Mouse (Mus musculus) liver, postnatal 0 days (tissue): ENCODE data around the gene Tnnt2. TPM values are rescaled to one million over a fixed set of nuclear protein-coding genes. Genes with fewer than 3 reads are reported as not detected.

Experiments used
- ATAC-seq: fragments of 200-750 bp; cut with Nextera tagmentation; 2 replicates; pipeline ENCODE4 v1.8.0; 2017; ENCODE audit warnings: mild to moderate bottlenecking, moderate library complexity
- DNase-seq: peaks from one replicate; pipeline ENCODE4 v3.0.0-alpha.2; 2016
- H3K27ac ChIP-seq: fragments of 300-500 bp; sonication (generic); 2 replicates; pipeline ENCODE4 v1.5.1; 2014; ENCODE audit warnings: antibody characterized with exemption, moderate library complexity, mild to moderate bottlenecking, low read depth
- H3K27me3 ChIP-seq: fragments of 300-500 bp; sonication (generic); 2 replicates; pipeline ENCODE4 v1.6.1; 2014; ENCODE audit warnings: low read length, control low read depth, mixed read lengths; ENCODE audit not compliant: insufficient read depth
- H3K36me3 ChIP-seq: fragments of 300-500 bp; sonication (generic); replicated peaks from 2 replicates; pipeline ENCODE4 v1.6.1; 2014; ENCODE audit warnings: mild to moderate bottlenecking, control low read depth, low read length, moderate library complexity, mixed read lengths; ENCODE audit not compliant: insufficient read depth
- H3K4me1 ChIP-seq: fragments of 300-500 bp; sonication (generic); 2 replicates; pipeline ENCODE4 v1.6.1; 2014; ENCODE audit warnings: antibody characterized with exemption, mild to moderate bottlenecking, control low read depth; ENCODE audit not compliant: insufficient read depth
- H3K4me2 ChIP-seq: fragments of 300-500 bp; sonication (generic); 2 replicates; pipeline ENCODE4 v1.6.1; 2014; ENCODE audit warnings: low read depth, mild to moderate bottlenecking, low read length, moderate library complexity, mixed read lengths
- H3K4me3 ChIP-seq: fragments of 300-500 bp; sonication (generic); 2 replicates; pipeline ENCODE4 v1.5.1; 2014; ENCODE audit warnings: low read depth, low read length
- H3K9ac ChIP-seq: fragments of 300-500 bp; sonication (generic); replicated peaks from 2 replicates; pipeline ENCODE4 v1.6.1; 2014; ENCODE audit warnings: mild to moderate bottlenecking, moderate library complexity
- H3K9me3 ChIP-seq: fragments of 300-500 bp; sonication (generic); 2 replicates; pipeline ENCODE4 v1.6.1; 2016; ENCODE audit warnings: mild to moderate bottlenecking, control low read depth, low read length, mixed read lengths
- CTCF ChIP-seq: sonication (generic); IDR thresholded peaks from 2 replicates; pipeline ENCODE4 v1.5.1; 2016; ENCODE audit warnings: antibody characterized with exemption, low read depth
- EP300 ChIP-seq: IDR thresholded peaks from 2 replicates; pipeline ENCODE4 v1.6.1; 2016; ENCODE audit warnings: antibody characterized with exemption, low read depth, mild to moderate bottlenecking
- WGBS: fragments of 180-500 bp; shearing (Covaris S2); extraction: QIAGEN DNeasy Blood & Tissue Kit; methylation state at CpG from one replicate; pipeline ENCODE4 v1.1.7; 2014; ENCODE audit not compliant: insufficient replicate concordance; 5-methylcytosine and 5-hydroxymethylcytosine counted together
- polyA plus RNA-seq: library from polyadenylated mRNA; unstranded; fragments of >200 nt; fragmentation: Nextera tagmentation; extraction: Ambion mirVana; gene quantifications from 2 replicates; pipeline ENCODE4 v1.2.1, GENCODE M21; 2015

Gene Tnnt2
- polyA plus RNA-seq, 1 experiment from 2014 or later: 3.2 TPM

DNA sequence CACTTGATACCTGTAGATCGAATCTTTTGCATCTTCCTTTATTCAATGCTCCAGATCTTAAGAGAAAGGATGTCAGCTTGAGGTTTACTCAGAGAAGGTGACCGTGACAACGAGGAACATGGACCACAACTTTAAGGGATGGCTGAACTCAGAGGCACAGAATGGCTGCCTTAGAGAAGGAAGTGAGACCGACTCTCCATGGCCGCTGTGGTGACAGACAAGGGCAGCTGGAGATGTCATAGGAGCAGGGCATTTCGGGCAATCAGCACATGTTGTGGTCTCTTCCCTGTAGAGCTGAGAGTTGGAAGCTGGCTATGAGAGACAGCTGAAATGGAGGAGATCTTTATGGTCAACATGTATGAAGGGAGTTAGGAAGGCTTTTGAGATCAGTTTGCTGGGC lies 28.7 kb downstream of the Tnnt2 start:
- Histone ChIP-seq H3K27ac (no peak overlapping the region), H3K36me3 (no peaks in the 10 kb centered on the region), H3K9me3 (no peaks in the 10 kb centered on the region), H3K4me1 (no peaks in the 10 kb centered on the region), H3K4me2 (no peak overlapping the region), H3K4me3 (no peak overlapping the region), H3K27me3 (peaks cover 6% of the 10 kb centered on the region; the same call in 1 of the 2 replicates), H3K9ac (no peak overlapping the region)
- DNase-seq: no peak
- TF ChIP-seq EP300: no peak
- TF ChIP-seq CTCF: no peak
- 63% methylated on average over 6 of the region's 6 CpGs for WGBS
- ATAC-seq: no peak

DNA sequence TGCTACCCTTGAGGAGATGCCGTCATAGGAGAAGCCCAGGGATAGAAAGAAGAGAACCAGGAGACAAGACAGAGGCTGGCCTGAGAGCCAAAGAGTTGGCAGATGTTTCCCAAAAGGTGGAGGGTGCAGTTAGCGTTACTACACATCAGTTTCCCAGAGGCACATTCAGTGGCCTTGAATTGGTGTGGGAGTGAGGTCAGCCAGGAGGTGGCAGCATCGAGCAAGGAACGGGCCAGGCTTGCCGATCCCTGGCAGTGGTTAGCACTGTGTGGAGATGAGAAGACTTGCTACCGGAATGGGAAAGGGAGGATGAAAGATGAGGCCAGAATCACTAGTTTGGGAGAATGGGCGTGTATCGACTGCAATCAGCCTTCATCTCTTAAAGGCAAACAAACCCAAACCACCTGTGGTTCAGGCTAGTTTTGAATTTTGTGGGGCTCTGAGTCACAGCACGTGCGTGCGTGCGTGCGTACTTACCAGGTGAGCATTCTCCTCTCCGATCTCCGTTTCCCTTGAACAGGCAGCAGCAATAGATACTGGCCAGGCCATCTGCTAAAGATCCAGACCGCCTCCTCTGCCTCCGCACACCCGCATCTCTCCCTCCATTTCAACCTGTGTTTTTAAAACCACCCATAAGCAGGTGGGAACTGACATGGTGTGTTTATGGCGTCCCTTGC lies 29.5 kb downstream of the Tnnt2 start:
- H3K36me3 ChIP-seq: no peaks in the 10 kb centered on the region
- DNase-seq: peak; percentile 87
- no peaks in the 10 kb centered on the region for H3K4me1 ChIP-seq
- no peak overlapping the region for H3K4me2 ChIP-seq
- peaks cover 6% of the 10 kb centered on the region; the same call in 1 of the 2 replicates for H3K27me3 ChIP-seq
- peak; percentile 70 for ATAC-seq
- TF ChIP-seq CTCF: peak; percentile 98
- TF ChIP-seq EP300: no peak
- WGBS: 45% methylated on average over 19 of the region's 19 CpGs
- no peak overlapping the region for H3K9ac ChIP-seq
- no peaks in the 10 kb centered on the region for H3K9me3 ChIP-seq
- H3K4me3 ChIP-seq: no peak overlapping the region
- no peak overlapping the region for H3K27ac ChIP-seq

DNA sequence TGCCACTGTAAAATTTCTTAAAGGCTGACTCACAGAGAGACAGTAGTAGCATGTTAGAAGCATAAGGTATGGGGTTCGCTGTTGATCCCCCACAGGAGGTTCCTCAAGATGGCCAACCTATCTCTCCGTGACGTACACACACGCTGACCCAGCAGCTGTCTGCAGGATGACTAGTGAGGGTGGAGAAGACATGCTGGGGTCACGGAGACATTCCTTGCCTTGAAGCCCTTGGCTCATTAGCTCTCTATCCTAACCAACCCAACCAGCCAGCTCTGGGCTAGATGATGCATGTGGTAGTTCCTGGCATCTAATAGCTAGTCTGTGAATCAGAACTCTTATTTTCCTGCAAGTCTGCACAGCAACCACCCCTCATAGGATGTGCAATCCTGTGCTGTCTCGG lies 32.4 kb downstream of the Tnnt2 start:
- WGBS: 73% methylated on average over 6 of the region's 6 CpGs
- Histone ChIP-seq H3K36me3 (no peaks in the 10 kb centered on the region), H3K27me3 (peaks cover 6% of the 10 kb centered on the region; the same call in 1 of the 2 replicates)

DNA sequence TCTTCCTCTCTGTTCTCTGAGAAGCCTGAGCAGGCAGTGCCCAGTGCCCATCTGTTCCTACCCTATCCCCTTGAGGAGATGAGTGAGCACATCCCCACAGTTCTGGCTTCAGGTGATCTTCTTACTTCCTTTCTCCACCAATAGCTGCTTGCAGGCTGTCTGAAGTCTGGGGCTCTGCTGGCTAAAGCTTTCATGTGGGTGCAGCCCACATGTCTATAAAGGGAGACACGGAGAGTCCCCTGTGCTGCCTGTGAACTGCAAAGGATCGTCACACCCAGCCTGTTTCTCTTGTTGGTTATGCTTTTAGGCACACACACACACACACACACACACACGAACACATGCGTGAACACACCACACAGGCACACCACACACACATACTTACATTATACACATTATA lies 36.8 kb downstream of the Tnnt2 start:
- WGBS: 70% methylated on average over 4 of the region's 4 CpGs

More for the DNA sequence above, 32.4 kb downstream of the Tnnt2 start:
- no peak overlapping the region for H3K4me3 ChIP-seq
- no peak for ATAC-seq
- H3K9me3 ChIP-seq: no peaks in the 10 kb centered on the region
- no peak for DNase-seq
- no peak overlapping the region for H3K27ac ChIP-seq
- H3K4me2 ChIP-seq: no peak overlapping the region
- no peaks in the 10 kb centered on the region for H3K4me1 ChIP-seq
- no peak overlapping the region for H3K9ac ChIP-seq
- TF ChIP-seq EP300 (no peak), CTCF (no peak)

DNA sequence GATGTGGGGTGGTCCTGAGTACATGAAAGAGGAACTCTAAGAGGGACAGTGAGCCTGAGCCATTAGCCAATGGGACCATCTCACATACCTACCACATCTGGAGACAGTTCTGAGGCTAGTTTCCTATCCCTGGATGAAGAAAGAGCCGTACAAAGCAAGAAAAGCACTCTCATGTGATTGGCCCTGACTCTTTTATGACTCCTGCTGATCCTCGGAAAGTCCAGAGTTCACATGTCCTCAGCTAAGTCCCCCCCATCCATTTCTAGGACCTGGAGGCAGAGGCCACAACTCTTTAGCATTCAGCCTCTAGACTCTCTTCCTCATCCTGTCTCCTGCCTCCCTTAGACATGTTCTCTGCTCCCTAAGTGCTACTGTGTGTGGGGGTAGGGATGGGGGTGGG lies 41.1 kb downstream of the Tnnt2 start:
- TF ChIP-seq EP300 (no peak), CTCF (no peak)
- DNase-seq: no peak
- no peaks in the 10 kb centered on the region for H3K9me3 ChIP-seq
- no peak overlapping the region for H3K4me3 ChIP-seq
- WGBS: 57% methylated on average over 2 of the region's 2 CpGs
- H3K4me1 ChIP-seq: no peaks in the 10 kb centered on the region
- H3K36me3 ChIP-seq: no peaks in the 10 kb centered on the region
- no peak overlapping the region for H3K4me2 ChIP-seq
- ATAC-seq: no peak
- no peak overlapping the region for H3K9ac ChIP-seq
- no peak overlapping the region for H3K27ac ChIP-seq
- no peaks in the 10 kb centered on the region for H3K27me3 ChIP-seq

More for the DNA sequence above, 36.8 kb downstream of the Tnnt2 start:
- no peaks in the 10 kb centered on the region for H3K4me1 ChIP-seq
- H3K9ac ChIP-seq: no peak overlapping the region
- TF ChIP-seq CTCF: no peak
- no peak for TF ChIP-seq EP300
- no peaks in the 10 kb centered on the region for H3K9me3 ChIP-seq
- DNase-seq (no peak), ATAC-seq (no peak)
- H3K4me2 ChIP-seq: no peak overlapping the region
- H3K27ac ChIP-seq: no peak overlapping the region
- no peak overlapping the region for H3K4me3 ChIP-seq
- H3K27me3 ChIP-seq: no peaks in the 10 kb centered on the region
- no peaks in the 10 kb centered on the region for H3K36me3 ChIP-seq

DNA sequence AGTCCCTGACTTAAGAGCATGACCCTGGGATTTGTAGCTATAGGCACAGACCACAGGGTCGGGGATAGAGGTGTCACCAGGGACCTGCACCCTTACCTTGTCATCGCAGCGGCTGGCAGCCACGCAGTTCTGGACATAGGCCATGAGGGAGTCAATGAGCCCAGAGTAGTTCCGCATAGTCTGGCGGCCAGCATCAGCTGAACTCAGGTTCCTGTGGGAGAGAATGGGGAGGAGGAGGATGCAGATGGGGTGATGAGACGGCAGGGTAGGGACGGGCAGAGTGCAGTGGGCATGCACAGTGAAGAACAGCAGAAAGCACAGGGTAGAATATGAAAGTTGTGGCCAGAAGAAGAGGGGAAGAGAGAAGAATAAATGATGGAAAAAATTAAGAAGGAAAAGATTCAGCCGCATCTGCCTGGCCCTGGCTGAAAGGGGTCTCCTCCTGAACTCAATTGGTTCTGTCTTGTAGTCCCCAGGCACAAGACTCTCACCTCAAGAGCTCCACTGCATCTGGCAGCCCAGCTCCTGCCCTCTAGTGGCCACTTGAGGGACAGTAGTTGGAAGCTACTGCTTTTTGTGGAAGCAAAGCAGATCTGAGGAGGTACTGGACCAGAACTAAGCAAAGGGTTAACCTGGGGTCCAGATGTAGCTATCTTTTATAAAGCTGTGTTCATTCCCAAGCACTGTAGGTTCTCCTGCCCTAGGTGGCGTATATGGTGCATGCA lies 46.4 kb downstream of the Tnnt2 start:
- 58% methylated on average over 10 of the region's 10 CpGs for WGBS
- DNase-seq (peak; percentile 72), ATAC-seq (no peak)
- no peak overlapping the region for H3K4me2 ChIP-seq
- no peak overlapping the region for H3K27ac ChIP-seq
- H3K4me3 ChIP-seq: no peak overlapping the region
- TF ChIP-seq CTCF (peak; percentile 90), EP300 (no peak)
- H3K36me3 ChIP-seq: no peaks in the 10 kb centered on the region
- H3K4me1 ChIP-seq: no peaks in the 10 kb centered on the region
- no peak overlapping the region for H3K9ac ChIP-seq
- H3K27me3 ChIP-seq: no peaks in the 10 kb centered on the region
- no peaks in the 10 kb centered on the region for H3K9me3 ChIP-seq
